Mouse (Mus musculus) cerebellum, postnatal 36 days (tissue): ENCODE data around the gene Hoxa5.

Experiments used
- DNase-seq, 2 experiments: peaks; one replicate each; pipeline ENCODE4 v3.0.0; 2021 to 2022; ENCODE audit warnings: mixed read lengths in 2 of 2

The Hoxa5 gene

GRCm38 (mm10) chr6:52204050-52204752, at the start of gene Hoxa5:
TSS of gene Hoxa5 (minus strand) at chr6:52204587.
- no peak for DNase-seq

DNA sequence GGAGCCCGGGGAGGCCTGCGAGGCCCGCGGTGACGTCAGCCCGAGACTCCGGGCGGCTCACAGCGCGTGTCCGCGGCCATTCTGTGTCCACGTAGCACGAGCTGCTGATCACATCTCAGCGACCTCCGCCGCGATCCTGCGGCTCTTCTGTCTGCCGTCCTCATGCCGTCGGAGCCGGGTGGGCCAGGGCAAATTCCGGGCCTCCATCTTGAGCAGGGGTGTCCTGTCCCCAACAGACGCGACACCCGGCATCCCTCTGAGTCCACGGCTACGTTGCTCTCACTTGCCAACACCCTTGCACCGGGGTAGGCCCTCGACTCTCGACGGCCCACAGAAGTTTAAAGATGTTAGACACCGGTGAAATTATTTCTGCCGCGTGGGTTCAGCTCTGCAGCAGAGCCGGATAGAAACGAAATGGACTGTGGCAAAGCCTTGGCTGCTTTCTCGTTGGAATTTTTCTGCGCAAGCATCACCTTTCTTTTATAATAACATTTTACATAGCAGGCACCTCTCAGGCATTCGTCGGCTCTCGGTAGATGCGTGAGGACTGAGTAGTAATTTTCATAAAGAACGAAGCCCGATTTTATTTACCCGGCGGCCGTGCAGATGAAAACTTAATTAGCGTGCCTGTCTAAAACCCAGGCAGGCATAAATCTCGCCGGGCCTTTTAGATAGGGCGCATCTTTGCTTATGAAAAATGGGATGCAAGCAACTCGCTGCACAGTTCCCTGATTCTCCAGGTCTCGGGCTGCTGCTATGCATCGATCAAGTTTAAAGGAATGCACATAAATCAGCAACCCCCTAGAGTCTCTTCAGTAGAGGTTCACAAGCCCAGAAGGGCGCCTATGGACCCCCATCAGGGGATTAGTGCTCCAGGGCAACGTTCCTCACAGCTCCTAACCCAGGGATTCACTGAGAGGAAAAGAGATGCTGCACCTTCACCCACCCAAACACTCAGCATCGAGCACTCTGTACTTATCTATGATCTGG, 49.4 kb upstream of the Hoxa5 start:
- no peak for DNase-seq

GRCm38 (mm10) chr6:52252775-52253376, 48.5 kb upstream of the Hoxa5 start:
- no peak for DNase-seq

DNA sequence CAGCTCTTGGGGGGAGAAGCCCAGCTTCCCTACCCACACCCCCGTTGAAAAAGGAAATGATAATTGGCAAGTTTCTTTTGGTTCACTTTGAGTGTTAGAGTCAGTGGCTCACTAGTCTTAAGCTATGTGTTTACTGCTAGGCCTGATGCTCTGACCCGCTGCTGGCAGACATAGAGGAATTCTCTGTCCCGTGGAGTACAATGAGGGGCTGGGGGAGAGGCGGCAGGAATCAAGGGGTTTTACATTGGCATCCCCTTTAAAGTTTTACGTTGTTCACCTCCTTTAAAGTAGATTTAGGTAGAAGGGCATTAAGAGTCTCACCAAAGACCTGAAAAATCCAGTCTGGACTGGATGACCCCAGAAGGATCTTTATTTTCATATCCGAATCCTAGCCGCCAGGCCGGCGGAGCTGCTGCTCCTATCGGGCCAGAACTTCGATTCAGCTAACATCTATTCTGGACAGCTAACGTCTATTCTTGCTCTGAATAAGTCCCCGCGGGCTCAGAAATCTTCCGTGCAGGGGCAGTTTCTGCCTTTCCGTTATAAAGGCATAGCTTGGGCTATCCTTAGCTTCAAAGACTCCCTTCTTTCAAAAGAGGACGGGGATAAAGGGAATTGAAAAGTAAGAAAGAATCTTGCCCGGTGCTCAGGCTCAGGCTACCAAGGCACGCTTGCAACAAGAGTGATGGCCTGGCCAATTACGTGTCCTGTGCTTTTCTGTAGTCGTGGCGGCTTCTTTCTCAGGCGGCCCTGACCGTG, 47.8 kb upstream of the Hoxa5 start:
- no peak for DNase-seq

DNA sequence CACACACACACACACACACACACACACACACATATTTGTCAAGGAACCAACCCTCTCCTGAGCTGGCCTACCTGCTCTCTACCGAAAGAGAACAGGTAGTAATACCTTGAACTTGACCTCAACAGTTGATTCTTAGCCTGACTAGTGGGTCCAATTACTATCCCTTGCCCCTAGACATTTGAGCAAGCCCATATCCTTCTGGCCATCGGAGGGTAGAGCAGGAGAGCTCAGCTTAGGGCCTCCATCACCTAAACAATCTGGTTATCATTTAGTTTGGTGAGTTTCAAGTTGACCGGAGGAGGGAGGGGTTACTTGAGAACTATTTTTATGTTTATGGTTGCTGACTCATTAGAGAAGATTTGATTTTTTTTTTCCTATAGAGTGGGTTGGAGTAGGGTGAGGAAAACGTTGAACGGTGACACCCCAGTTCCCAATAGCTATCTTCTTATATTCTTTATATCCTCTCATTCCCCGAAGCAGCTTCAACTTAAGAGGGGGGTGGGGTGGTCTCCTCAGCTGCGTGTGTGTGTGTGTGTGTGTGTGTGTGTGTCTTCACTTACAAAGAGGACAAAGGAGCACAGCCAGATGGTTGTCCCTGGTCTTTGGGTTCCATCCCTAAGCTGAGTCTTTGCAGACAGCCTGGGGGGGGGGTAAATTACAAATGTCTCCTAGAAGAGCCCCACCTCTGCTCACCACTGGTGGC, 46.9 kb upstream of the Hoxa5 start:
- DNase-seq: no peak

DNA sequence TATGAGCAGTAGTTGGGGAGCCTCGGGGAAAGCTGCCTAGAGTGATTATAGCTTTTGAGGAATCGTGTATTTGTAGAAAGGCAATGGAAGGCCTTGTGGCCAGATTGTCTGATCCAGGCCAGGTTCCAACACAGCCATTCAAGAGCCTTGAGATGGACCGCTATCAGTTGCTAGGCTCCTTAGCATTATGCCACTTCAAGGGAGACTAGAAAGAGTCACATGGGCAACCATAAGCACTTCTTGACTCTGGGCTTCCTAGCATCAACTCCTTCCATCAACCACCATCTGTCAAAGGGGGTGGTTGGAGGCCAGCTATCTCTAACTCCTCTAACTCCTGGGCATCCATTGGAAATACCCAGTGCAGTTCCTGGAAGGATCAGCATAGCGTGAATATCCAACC, 45.4 kb upstream of the Hoxa5 start:
- no peak for DNase-seq

DNA sequence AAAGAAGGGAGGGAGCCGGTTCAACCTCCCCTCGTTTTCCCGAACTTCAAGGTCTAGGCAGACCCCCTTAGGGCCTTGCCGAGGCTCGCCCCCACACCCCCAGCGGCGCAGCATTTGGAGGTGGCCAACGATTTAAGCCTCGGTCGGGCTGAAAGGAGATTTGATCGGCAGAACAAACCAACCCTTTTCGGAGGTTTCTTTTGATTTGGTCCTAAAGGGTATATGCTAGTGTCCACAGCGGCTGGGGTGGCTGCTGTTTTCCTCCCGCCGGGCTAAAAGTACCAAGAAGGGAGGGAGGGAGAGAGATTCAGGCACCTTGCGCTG, 45.0 kb upstream of the Hoxa5 start:
- DNase-seq: no peak

DNA sequence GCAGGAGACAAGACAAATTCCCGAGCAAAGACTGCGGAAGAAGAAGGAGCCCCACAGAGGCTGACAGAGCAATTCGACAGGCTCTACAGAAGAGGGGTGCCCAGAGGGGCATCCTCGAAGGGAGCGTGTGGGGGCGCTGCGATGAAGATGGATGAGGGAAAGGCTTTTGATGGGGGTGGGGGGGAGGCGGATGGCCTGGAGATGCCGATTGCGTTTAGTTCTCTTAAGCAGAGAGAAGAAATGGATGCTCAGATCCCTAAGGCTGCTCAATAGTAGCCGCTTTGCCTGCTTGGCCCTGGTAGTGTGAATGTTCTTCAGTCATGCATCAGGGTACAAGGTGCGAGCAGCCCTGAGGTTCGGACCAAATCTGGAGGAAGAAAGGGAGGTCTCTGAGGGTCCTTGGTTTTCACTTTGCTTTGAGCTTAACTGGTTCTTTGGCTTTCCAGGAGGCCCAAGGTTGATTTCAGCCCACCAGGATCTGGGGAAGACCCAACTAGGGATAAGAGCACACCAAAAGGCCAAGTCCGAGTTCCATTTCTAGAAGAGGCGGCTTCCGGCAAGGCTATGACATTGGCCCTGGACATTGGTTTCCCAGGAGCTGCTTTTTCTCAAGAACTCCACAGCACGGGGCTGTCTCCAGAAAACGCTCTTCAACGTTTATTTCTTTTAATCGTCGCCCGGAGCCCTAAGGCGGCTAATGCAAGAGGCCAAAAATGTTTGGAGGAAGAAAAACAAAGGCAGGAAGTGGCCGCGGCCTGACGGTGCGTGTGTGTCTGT, 44.4 kb upstream of the Hoxa5 start:
- DNase-seq: no peak

GRCm38 (mm10) chr6:52247766-52248637, 43.6 kb upstream of the Hoxa5 start:
- DNase-seq: no peak

DNA sequence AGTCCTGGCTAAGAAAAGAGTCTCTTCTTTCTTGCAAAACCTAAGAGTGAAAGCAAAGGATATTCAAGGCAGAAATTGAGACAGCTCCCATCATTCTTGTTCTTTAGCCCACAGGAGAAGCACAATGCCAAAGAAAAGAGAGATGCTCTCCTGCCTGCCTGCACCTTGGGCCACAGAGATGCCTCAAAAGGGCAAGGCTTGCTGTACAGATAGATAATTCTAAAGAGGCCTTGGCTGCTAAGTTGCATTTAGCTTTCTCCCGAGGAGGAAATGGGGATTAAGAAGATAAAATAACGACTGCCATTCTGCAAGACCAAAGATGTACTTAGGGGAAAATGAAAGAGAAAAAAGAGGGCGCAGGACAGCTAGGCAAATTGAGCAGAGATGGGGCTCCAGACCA, 42.5 kb upstream of the Hoxa5 start:
- DNase-seq: no peak

GRCm38 (mm10) chr6:52246403-52246803, 42.0 kb upstream of the Hoxa5 start:
- no peak for DNase-seq

GRCm38 (mm10) chr6:52245757-52246142, 41.4 kb upstream of the Hoxa5 start, which contains the start of gene Hoxa11:
TSS of gene Hoxa11 (minus strand) at chr6:52245810.
- DNase-seq: no peak

GRCm38 (mm10) chr6:52245040-52245756, 40.8 kb upstream of the Hoxa5 start:
- DNase-seq: no peak

DNA sequence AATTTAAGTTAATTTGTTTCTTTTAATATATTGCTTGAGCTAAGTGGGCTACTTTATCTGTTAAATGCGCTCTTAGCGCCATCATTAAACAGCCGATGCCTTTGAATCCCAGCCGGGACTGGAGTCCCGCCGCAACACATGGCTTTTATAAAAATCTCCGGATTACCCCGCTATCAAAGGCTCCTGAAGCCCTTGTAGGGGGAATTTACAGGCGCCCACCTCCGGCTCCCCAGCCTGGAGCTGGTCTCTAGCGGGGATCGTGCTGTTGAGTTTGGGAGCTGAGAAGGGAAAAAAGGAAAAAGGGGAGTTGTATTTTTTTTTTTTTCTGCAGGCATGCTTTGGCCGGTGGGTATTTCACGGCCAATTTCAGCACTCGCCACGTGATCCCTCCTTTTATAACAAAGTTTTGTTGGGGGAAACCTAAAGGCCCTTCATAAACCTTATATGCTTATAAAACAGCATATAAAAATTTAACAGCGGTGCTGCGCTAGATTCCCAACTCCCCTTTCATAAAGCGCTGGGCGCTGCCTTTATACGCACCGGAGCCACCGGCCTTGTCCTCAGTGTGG, 40.2 kb upstream of the Hoxa5 start:
- no peak for DNase-seq

- no peak for DNase-seq
Observed at GRCm38 (mm10) chr6:52243681-52244121, 39.3 kb upstream of the Hoxa5 start.

- no peak for DNase-seq
Observed at GRCm38 (mm10) chr6:52242801-52243332, 38.5 kb upstream of the Hoxa5 start.

DNA sequence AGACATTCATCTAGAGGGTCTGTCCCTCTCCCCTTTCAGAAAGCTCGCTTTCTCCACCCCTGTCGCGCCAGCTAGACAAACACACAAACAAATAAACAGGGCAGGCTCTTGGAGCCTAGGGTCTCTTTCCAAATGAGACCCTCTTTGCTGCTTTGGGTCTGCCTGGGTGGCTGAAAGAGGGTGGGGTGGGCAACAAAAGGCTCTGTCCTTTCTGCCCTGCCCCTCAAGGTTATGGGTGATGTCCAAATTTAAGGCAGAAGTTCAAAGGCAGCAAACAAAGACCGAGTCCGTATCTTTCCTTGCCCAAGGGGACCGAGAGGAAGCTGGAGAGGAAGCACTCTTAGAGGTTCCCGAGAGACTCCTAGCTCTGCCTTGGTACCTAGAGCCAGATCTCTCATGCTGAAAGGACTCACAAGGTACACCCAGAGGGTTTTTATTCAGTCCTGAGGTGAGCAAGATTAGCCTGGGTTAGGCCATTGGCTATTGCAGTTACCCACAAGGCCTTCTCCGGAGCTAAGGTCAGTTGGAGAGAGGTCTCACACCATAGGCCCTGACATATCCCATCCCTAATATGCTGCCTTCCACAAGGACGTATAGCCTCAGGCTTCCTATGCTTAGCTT, 36.7 kb upstream of the Hoxa5 start:
- no peak for DNase-seq

- DNase-seq: no peak
Observed at GRCm38 (mm10) chr6:52240389-52241000, 36.1 kb upstream of the Hoxa5 start, which contains the start of gene Hoxa10. TSS of gene Hoxa10 (minus strand) at chr6:52240854.
